Mouse (Mus musculus): ENCODE measurements around the gene Vps11.
"Not testable (repeated sequence)": the region's sequence is repeated elsewhere in the genome, so short reads cannot be mapped to it uniquely, and the experiment has no call there.

Vps11 gene

GRCm38 (mm10) chr9:44376141-44376540, 14.7 kb upstream of the Vps11 start:
- DNase-seq (ENCODE audit: low read depth), result no peak

GRCm38 (mm10) chr9:44373386-44373785, 11.9 kb upstream of the Vps11 start:
- DNase-seq (ENCODE audit: low read depth), result no peak

DNA sequence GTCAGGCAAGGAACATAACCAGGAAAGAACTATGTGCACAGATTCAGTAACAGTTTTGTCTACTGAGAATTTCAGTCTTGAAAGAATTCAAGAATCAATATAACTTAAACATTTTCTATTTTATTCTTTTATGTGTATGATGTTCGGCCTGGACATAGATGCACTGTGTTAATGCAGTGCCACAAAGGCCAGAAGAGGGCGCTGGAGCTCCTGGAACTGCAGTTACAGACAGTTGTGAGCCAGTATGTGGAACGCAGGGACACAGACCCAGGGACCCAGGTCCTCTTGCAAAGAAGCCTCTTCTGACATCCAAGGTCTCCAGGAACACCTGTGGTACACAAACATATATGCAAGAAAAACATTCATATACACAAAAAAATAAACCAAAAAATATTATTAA, 3.0 kb upstream of the Vps11 start:
- peak; percentile 35 for DNase-seq (ENCODE audit: low read depth)

DNA sequence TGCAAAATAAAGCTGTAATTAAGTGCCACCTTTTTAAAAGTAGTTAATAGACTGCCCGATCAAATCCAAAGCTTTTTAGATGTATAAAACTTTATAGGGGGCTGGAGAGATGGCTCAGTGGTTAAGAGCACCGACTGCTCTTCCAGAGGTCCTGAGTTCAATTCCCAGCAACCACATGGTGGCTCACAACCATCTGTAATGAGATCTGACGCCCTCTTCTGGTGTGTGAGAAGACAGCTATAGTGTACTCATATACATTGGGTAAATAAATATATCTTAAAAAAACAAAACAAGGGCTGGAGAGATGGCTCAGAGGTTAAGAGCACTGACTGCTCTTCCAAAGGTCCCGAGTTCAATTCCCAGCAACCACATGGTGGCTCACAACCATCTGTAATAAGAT, 461 bp upstream of the Vps11 start:
- DNase-seq (ENCODE audit: low read depth), result not testable (repeated sequence)

- DNase-seq (ENCODE audit: low read depth), result no peak
These were observed 4.3 kb downstream of the Vps11 start for GRCm38 (mm10) chr9:44357207-44357606.

DNA sequence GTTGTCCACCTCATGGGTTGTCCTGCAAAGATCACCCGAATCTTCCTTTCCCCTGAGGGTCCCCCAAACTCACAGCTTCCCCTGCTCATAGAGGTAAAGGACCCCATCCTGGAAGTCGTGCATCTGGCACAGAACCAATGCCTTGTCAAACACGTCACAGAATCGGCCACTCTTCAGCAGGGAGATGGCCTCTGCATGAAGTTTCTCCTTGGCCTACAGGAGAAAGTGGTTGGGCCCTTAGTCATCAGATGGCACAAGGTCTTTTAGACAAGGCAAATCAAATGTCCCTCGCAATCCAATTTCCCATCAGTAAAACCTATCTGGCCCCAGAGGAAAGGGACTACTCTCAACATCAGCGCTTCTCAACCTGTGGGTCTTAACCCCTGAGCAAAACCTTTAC, 8.3 kb downstream of the Vps11 start:
- no peak for DNase-seq (ENCODE audit: low read depth)

DNA sequence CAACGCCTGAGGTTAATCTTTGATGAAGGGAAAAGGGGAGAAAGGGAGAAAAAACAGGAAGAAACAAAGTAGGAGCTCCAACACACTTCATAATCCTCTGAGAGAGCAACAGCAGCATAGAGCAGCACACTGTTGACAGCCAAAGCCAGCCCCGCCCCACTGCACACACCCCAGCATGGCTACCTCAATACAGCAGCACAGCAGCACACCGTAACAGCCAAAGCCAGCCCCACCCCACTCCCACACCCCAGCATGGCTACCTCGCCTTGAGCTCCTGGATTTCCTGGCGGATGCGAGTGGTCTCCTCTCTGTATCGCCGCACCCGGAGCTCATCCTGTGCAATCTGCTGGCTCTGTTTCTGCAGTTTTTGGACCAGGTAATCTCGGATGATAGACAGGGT, 9.1 kb downstream of the Vps11 start:
- no peak for DNase-seq (ENCODE audit: low read depth)

DNA sequence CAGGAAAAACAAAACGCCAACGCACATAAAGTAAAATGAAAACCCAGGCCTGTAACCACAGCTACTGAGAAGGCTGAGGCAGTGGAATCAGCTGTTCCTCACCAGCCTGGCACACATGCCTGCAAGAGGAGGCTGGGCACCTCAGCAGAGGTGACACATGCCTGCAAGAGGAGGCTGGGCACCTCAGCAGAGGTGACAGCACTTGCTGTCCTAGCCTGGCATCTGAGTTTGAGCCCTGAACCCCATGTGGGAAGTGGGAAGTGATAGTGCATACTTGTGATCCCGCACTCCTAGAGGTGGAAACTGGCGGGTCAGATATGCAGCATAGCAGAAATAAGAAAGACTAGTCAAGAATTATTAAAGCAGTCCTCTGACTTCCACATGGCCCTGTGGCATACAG, 10.1 kb downstream of the Vps11 start:
- no peak for DNase-seq (ENCODE audit: low read depth)

DNA sequence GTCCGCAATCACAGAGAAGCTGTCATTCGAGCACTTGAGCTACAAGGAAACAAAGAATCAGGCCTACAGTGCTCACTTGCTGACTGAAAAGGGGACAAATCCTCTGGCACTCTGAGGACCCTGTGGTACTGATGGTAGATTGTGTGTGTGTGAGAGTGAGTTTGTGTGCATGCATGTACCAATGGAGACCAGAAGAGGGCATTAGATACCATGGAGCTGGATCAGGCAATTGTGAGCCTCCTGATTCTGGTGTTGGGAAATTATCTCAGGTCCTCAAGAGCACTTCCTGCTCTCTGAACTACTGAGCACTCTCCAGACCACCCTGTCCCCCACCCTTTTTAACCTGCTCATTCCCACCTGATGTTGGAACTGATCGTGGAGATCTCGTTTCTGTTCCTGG, 12.9 kb downstream of the Vps11 start:
- DNase-seq (ENCODE audit: low read depth), result no peak

DNA sequence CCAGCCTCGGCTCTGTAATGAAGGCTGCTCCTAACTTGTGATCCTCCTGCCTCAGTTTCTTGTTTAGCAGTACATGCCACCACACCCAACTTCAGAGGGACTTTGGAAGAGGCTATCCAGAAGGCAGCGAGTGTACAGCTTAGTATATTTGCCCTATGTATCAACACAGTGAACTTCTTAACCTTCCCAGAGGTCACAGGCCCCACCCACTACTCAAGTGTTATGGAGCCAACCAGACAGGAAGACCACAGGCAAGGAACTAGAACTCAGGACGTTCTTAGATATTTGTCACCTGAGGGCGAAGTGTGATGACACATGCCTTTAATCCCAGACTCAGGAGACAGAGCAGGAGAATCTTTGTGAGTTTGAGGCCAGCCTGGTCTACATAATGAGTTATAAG, 13.8 kb downstream of the Vps11 start:
- no peak for DNase-seq (ENCODE audit: low read depth)

GRCm38 (mm10) chr9:44347166-44347565, 14.3 kb downstream of the Vps11 start:
- DNase-seq (ENCODE audit: low read depth), result no peak

DNA sequence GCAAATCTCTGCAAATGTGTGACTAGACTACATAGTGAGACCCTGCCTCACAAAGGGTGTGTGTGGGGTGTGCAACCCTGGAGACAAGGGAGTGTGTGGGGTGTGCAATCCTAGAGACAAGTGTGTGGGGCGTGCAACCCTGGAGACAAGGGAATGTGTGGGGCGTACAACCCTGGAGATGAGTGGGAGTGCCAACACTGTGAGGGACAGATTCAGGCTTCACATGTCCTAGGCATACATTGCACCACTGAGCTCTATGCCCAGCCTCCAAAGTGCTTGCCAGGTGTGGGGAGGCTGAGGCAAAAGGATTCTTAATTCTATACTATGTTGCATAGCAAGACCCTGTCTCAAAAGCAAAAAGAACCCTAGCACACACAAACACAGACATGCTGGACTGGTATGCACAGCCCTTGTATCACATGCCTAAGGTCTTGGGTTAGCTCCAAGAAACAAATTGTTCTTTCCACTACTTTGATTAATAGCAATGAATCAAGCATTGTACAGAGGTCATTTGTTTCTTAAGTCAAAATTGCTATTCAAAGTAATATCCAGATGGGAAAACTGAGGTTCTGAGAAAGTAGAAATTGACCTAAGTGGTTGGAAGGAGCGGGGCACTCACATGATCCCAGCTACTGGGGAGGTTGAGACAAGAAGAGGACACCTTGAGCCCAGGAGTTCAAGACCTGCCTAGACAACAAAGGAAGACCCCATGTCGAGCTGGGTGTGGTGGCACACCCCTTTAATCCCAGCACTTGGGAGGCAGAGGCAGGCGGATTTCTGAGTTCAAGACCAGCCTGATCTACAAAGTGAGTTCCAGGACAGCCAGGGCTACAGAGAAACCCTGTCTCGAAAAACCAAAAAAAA, 15.7 kb downstream of the Vps11 start:
- DNase-seq (ENCODE audit: low read depth), result no peak

DNA sequence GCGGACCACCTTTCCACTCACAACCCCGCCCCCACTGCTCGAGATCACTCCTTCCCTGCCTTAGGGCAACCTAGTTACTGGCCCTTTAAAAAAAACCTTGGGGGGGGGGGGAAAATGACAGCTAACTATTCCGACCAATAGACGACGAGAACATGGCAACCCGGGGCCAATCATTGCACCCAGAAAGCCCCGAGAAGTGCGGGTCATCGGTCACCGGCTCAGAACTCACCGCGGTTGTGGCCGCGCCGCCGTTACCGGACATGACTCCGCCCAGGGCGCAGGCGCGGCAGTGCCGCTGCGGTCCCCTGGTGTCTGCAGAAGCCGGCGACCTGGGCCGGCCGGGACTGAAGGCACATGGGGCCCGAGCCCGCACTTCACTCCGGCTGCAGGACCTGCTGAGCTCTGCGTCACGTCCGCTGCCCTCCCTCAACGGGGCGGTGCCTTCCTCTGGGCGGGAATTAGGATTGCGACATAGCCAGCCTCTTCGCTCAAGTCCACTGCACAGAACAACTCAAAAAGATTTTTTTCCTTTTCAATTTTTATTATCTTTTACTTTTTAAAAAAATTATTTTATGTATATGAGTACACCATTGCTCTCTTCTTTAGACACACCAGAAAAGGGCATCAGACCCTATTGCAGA, 17.6 kb downstream of the Vps11 start, which contains the start of gene Hmbs:
TSS of gene Hmbs (minus strand) at position 448 of the 641 bp plus-strand sequence.
- DNase-seq (ENCODE audit: low read depth), result peak; percentile 89

DNA sequence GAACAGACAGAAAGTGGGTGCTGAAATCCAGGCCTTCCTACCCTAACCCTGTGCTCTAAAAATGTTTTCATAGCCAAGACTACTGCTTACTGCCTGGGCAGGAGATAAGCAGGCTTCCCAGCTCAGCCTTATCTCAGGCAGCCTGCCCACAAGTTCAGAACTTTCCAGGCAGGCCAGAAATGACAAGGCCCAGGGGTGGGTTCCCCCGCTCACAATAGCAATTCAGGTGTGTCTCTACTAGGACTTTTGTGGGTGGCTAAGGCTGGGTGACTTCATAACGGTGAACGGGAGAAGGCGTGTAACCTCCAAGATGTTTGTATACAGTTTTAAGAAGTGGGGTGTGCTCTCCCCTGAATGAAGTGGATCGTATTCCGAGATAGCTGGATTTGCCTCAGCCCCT, 18.2 kb downstream of the Vps11 start:
- no peak for DNase-seq (ENCODE audit: low read depth)

DNA sequence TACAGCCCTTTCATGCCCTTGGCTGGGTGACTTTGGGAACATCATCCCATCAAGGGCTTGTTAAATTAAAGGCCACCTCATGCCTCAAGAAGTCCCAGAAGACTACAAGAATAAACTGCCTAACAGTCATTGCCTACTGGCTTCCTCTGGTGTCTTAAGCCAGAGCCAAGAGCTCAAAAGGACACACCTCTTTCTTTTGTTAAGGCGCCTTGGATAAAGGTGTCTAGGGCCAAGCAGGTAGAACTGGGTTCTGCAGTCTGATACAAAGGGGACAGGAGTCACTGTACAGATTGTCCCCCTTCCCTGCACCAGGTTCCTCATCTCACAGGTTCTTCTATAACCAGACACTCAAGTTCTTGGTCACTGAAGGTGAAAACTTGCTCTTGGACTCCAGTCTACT, 18.9 kb downstream of the Vps11 start:
- no peak for DNase-seq (ENCODE audit: low read depth)

- DNase-seq (ENCODE audit: low read depth), result no peak
These were observed 19.3 kb downstream of the Vps11 start for GRCm38 (mm10) chr9:44342173-44342572.

DNA sequence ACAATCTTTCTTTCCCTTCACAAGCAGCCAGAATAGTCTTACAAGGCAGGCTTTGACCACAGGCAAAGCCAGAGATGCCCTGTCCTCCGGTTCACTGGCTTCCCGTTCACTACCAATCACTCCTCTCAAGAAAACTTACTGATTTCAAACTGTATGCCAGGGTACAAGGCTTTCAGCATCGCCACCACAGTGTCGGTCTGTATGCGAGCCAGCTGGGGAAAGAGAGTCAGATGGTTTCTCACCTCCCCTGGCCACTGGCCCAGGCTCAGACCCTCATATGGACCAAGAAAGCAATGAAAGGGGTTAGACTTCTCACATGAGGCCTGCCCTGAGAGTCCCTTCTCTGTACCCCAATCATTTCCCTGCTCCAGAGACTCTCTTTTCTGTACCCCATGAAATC, 20.0 kb downstream of the Vps11 start:
- no peak for DNase-seq (ENCODE audit: low read depth)

- DNase-seq (ENCODE audit: low read depth), result no peak
These were observed 22.9 kb downstream of the Vps11 start for GRCm38 (mm10) chr9:44338574-44338973.

DNA sequence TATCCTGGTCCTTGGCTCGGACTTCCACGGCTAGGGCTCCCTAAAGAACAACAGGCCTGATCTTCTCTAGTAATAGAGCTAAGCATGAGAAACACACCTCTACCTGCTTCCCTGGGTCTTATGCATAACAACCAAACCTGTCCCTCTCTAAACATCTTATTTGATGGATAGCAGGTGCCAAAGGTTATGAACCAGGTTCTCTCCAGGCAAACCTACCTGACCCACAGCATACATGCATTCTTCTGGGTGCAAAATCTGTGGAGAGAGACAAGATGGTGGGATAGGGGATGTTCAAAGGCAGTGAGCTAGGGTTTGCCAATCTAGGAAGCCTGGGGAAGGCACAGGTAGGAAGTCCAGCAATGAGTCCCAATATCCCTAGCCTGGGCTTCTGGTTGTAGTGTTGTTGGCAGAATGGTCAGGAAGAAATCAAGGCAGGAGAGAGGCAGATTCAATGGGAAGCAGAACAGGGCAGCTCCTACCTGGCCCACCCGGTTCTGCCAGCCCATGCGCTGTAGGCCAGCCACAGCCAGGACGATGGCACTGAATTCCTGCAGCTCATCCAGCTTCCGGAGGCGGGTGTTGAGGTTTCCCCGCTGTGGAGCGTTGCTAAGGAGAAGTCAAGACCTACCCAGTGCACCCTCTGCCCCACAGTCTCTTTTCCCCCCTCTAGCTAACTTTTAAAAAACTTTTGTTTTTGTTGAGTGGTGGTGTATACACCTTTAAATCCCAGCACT, 23.9 kb downstream of the Vps11 start:
- DNase-seq (ENCODE audit: low read depth), result no peak

DNA sequence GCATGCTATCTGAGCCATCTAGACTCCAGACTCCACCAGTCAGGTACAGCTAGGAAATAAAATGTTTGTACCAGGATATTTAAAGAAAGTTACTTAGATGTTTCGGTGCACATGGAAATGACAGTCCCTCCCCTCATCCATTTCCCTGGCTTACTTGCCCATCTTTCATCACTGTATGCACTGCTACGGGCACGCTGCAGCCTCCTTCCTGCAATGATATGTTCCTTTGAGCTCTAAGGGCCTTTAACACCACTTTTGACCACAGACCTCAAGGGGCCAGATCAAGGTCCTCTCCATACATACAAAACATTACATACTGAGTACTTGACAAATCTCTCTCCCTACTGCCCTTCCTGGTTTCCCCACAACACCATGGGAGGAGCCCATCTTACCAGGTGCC, 24.5 kb downstream of the Vps11 start:
- DNase-seq (ENCODE audit: low read depth), result no peak

DNA sequence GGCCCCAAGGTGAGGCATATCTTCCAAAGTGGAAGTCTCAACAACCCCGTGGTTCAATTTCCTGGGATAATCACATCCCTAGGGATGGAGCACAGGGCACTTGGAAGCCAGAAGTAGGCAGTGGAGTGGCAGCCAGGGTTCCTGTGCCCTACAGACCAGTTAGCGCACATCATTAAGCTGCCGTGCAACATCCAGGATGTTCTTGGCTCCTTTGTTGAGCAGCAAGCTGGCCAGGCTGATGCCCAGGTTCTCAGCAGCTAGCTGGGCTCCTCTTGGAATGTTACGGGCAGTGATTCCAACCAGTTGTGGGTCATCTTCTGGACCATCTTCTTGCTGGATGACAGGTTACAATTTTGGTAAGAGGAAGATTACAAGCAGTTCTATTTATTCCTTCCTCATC, 25.0 kb downstream of the Vps11 start:
- DNase-seq (ENCODE audit: low read depth), result not testable (repeated sequence)

- DNase-seq (ENCODE audit: low read depth), result no peak
These were observed 25.4 kb downstream of the Vps11 start for GRCm38 (mm10) chr9:44336093-44336406.

Data from c-Kit-positive CD71-negative TER-119-negative erythroid progenitor cells, embryonic 14.5 days (primary cell).